ENCODE assay signal across 16 mouse cellular contexts in genomic region chr3:70422016-70422415, GRCm38 (mm10).
"Had no signal": no experiment of that assay in that cellular context is flagged by ENCODE, and none has a peak within 500 bp of the region (broad histone marks: within the 10 kb centered on the region; RNA-seq: fewer than 3 reads in every experiment).

No protein-coding gene starts in this region.

- H3K4me1 ChIP-seq: liver, embryonic 13.5 days; midbrain, embryonic 12.5 days; midbrain, embryonic 15.5 days; neural tube, embryonic 12.5 days; neural tube, embryonic 15.5 days had no signal

- H3K9me3 ChIP-seq: liver, embryonic 13.5 days; midbrain, embryonic 12.5 days; midbrain, embryonic 15.5 days; neural tube, embryonic 12.5 days; neural tube, embryonic 15.5 days had no signal

- H3K27me3 ChIP-seq: liver, embryonic 13.5 days; midbrain, embryonic 12.5 days; midbrain, embryonic 15.5 days; neural tube, embryonic 12.5 days; neural tube, embryonic 15.5 days had no signal

- H3K36me3 ChIP-seq: liver, embryonic 13.5 days; midbrain, embryonic 12.5 days; midbrain, embryonic 15.5 days; neural tube, embryonic 12.5 days; neural tube, embryonic 15.5 days had no signal

- H3K27ac ChIP-seq: liver, embryonic 13.5 days; macrophage; midbrain, embryonic 12.5 days; midbrain, embryonic 15.5 days; neural tube, embryonic 12.5 days; neural tube, embryonic 15.5 days had no signal

- DNase-seq: kidney, adult 18-20 months; kidney, adult 9 months; kidney, postnatal 14 days; kidney, postnatal 4 days; liver, embryonic 13.5 days; lung, adult 2 months; lung, postnatal 14 days; spleen, adult 18-20 months; thymus, adult 2 months; thymus, postnatal 14 days; thymus, postnatal 4 days had no signal

- H3K4me3 ChIP-seq: liver, embryonic 13.5 days; midbrain, embryonic 12.5 days; midbrain, embryonic 15.5 days; neural tube, embryonic 12.5 days; neural tube, embryonic 15.5 days had no signal
